Mouse (Mus musculus) brain, embryonic 14.5 days (tissue): Measurements from ENCODE around the gene Spata20.

Experiments
- CTCF ChIP-seq: fragments of 200-500 bp; IDR thresholded peaks from 2 replicates; pipeline ENCODE4 v1.5.1; 2012; ENCODE audit warnings: inconsistent platforms, mild to moderate bottlenecking, moderate library complexity, borderline replicate concordance; ENCODE audit not compliant: insufficient read depth, insufficient read length; ENCODE audit errors: extremely low read depth
- POLR2A ChIP-seq: fragments of 200-500 bp; IDR thresholded peaks from 2 replicates; pipeline ENCODE4 v1.6.1; 2012; ENCODE audit warnings: mild to moderate bottlenecking, inconsistent platforms, borderline replicate concordance; ENCODE audit not compliant: poor library complexity, insufficient read depth, insufficient read length, severe bottlenecking; ENCODE audit errors: extremely low read depth

- TF ChIP-seq POLR2A (no peak), CTCF (no peak)
Measured at GRCm38 (mm10) chr11:94469136-94470064, 16.6 kb downstream of the Spata20 start.
